Mouse (Mus musculus): ENCODE data around the gene Fgfrl1. TPM values are rescaled to one million over a fixed set of nuclear protein-coding genes. Genes with fewer than 3 reads are reported as not detected.

Fgfrl1 gene
- total RNA-seq, 2 experiments from 2014 or later = 20.8 to 29.5 TPM

Other genes with a start within 250 kb of the Fgfrl1 start
- 1 to 10 TPM in 1 of 2 experiments, under 1 TPM in 1; 0.57 to 1.1 TPM for gene Mfsd7a, start 243.5 kb upstream of the Fgfrl1 start, total RNA-seq (2021)
- gene Pcgf3, start 231.2 kb upstream of the Fgfrl1 start, total RNA-seq (2021) = 10 to 100 TPM; 50.9 to 55.5 TPM
- gene Cplx1, start 142.4 kb upstream of the Fgfrl1 start, total RNA-seq (2021) = 100 to 1,000 TPM; 523 to 559 TPM
- gene Gak, start 62.6 kb upstream of the Fgfrl1 start, total RNA-seq (2021) = 10 to 100 TPM; 89.4 to 97.6 TPM
- gene Tmem175, start 62.6 kb upstream of the Fgfrl1 start, total RNA-seq (2021) = 10 to 100 TPM; 40.1 to 43.0 TPM
- gene Idua, start 32.1 kb upstream of the Fgfrl1 start, total RNA-seq (2021) = 10 to 100 TPM; 13.9 to 16.0 TPM
- 10 to 100 TPM; 52.6 to 55.0 TPM for gene Dgkq, start 22.7 kb upstream of the Fgfrl1 start, total RNA-seq (2021)
- gene Slc26a1, start 16.8 kb upstream of the Fgfrl1 start, total RNA-seq (2021) = 1 to 10 TPM; 1.2 TPM
- not detected for gene Rnf212, start 82.6 kb downstream of the Fgfrl1 start, total RNA-seq (2021)
- gene Tmed11, start 103.0 kb downstream of the Fgfrl1 start, total RNA-seq (2021) = not detected
- not detected for gene Vmn2r8, start 116.5 kb downstream of the Fgfrl1 start, total RNA-seq (2021)
- not detected for gene Vmn2r9, start 160.2 kb downstream of the Fgfrl1 start, total RNA-seq (2021)